Mouse (Mus musculus): ENCODE data around the gene Snrpn. TPM values are rescaled to one million over a fixed set of nuclear protein-coding genes. Genes with fewer than 3 reads are reported as not detected.
A peak's percentile ranks its signal among the peaks of the same experiment; 100 is the strongest.

The Snrpn gene
- polyA plus RNA-seq, 1 experiment from 2014 or later = 38.6 TPM

GRCm38 (mm10) chr7:60006262-60006661, 133.8 kb downstream of the Snrpn start:
- Histone ChIP-seq H3K9ac (no peak overlapping the region), H3K4me1 (no peaks in the 10 kb centered on the region), H3K27ac (no peak overlapping the region), H3K4me2 (no peak overlapping the region), H3K36me3 (no peaks in the 10 kb centered on the region), H3K4me3 (no peak overlapping the region), H3K27me3 (no peaks in the 10 kb centered on the region), H3K9me3 (peaks cover 12% of the 10 kb centered on the region; the same call in 1 of the 2 replicates)
- no peak for ATAC-seq (ENCODE audit: borderline replicate concordance, extremely low read depth, low FRiP score, low TSS enrichment)
- WGBS = 66% methylated on average over 2 of the region's 2 CpGs

- peaks cover 12% of the 10 kb centered on the region; the same call in 1 of the 2 replicates for H3K9me3 ChIP-seq
- no peaks in the 10 kb centered on the region for H3K36me3 ChIP-seq
- peak within 1 kb of the TSS; percentile 53 for H3K4me3 ChIP-seq
- no peaks in the 10 kb centered on the region for H3K4me1 ChIP-seq
- peak within 1 kb of the TSS; percentile 61 for H3K4me2 ChIP-seq
- no peaks in the 10 kb centered on the region for H3K27me3 ChIP-seq
- WGBS = 44% methylated on average over 30 of the region's 30 CpGs
- H3K9ac ChIP-seq = peak within 1 kb of the TSS; percentile 49
- H3K27ac ChIP-seq = peak within 1 kb of the TSS; percentile 15; the same call in 1 of the 2 replicates
- peak; percentile 36; the same call in 1 of the 2 replicates for ATAC-seq (ENCODE audit: borderline replicate concordance, extremely low read depth, low FRiP score, low TSS enrichment)
Measured at GRCm38 (mm10) chr7:60004606-60005330, 135.3 kb downstream of the Snrpn start, which contains the start of the genes Snurf and Gm38393. TSS of gene Snurf (minus strand) at chr7:60005049. TSS of gene Gm38393 (minus strand) at chr7:60005064.

- Histone ChIP-seq H3K9me3 (peaks cover 12% of the 10 kb centered on the region; the same call in 1 of the 2 replicates), H3K9ac (peak overlapping the region; percentile 49), H3K27ac (peak overlapping the region; percentile 15; the same call in 1 of the 2 replicates), H3K4me3 (peak overlapping the region; percentile 53), H3K36me3 (no peaks in the 10 kb centered on the region), H3K4me1 (no peaks in the 10 kb centered on the region), H3K27me3 (no peaks in the 10 kb centered on the region), H3K4me2 (peak overlapping the region; percentile 61)
- peak; percentile 82 for ATAC-seq (ENCODE audit: borderline replicate concordance, extremely low read depth, low FRiP score, low TSS enrichment)
- WGBS = 46% methylated on average over 22 of the region's 22 CpGs
Measured at GRCm38 (mm10) chr7:60003921-60004605, 136.0 kb downstream of the Snrpn start.

GRCm38 (mm10) chr7:60003006-60003865, 136.8 kb downstream of the Snrpn start:
- Histone ChIP-seq H3K27me3 (no peaks in the 10 kb centered on the region), H3K27ac (no peak overlapping the region), H3K4me3 (peak overlapping the region; percentile 53), H3K9ac (peak overlapping the region; percentile 49; the same call in 1 of the 2 replicates), H3K4me1 (no peaks in the 10 kb centered on the region), H3K36me3 (no peaks in the 10 kb centered on the region), H3K4me2 (peak overlapping the region; percentile 61), H3K9me3 (peaks cover 12% of the 10 kb centered on the region; the same call in 1 of the 2 replicates)
- no peak for ATAC-seq (ENCODE audit: borderline replicate concordance, extremely low read depth, low FRiP score, low TSS enrichment)
- WGBS = 45% methylated on average over 12 of the region's 12 CpGs

- H3K27ac ChIP-seq = no peak overlapping the region
- H3K4me3 ChIP-seq = no peak overlapping the region
- WGBS = 66% methylated on average over 1 of the region's 1 CpGs
- no peak overlapping the region for H3K4me2 ChIP-seq
- no peaks in the 10 kb centered on the region for H3K9me3 ChIP-seq
- no peaks in the 10 kb centered on the region for H3K36me3 ChIP-seq
- no peaks in the 10 kb centered on the region for H3K27me3 ChIP-seq
- H3K4me1 ChIP-seq = no peaks in the 10 kb centered on the region
- ATAC-seq (ENCODE audit: borderline replicate concordance, extremely low read depth, low FRiP score, low TSS enrichment) = no peak
- no peak overlapping the region for H3K9ac ChIP-seq
Measured at GRCm38 (mm10) chr7:59978646-59979045, 161.4 kb downstream of the Snrpn start.

Other genes starting within 250 kb of the Snrpn start
- 17.9 and 22.5 TPM in 2 replicates for gene Snurf, start 135.2 kb downstream of the Snrpn start, polyA plus RNA-seq (2015; fragmentation: Nextera tagmentation; extraction: Ambion mirVana)
- 0.19 and 0.57 TPM in 2 replicates for gene Gm38393, start 135.2 kb downstream of the Snrpn start, polyA plus RNA-seq (2015; fragmentation: Nextera tagmentation; extraction: Ambion mirVana)